Mouse (Mus musculus): ENCODE data around the gene Krtap21-1. TPM values are rescaled to one million over a fixed set of nuclear protein-coding genes. Genes with fewer than 3 reads are reported as not detected.

Krtap21-1 gene
- polyA plus RNA-seq (2016; fragmentation: Nextera tagmentation; extraction: Ambion mirVana): not detected in 2 replicates

- Histone ChIP-seq H3K4me1 (replicated peaks) (no peaks in the 10 kb centered on the region), H3K36me3 (no peaks in the 10 kb centered on the region), H3K9ac (no peak within 1 kb of the TSS), H3K4me2 (no peak within 1 kb of the TSS), H3K4me3 (no peak within 1 kb of the TSS), H3K27me3 (replicated peaks) (no peaks in the 10 kb centered on the region), H3K9me3 (replicated peaks) (no peaks in the 10 kb centered on the region), H3K27ac (ENCODE audit: poor library complexity, severe bottlenecking) (no peak within 1 kb of the TSS)
- ATAC-seq (ENCODE audit: insufficient number of reproducible peaks, low FRiP score): no peak
- WGBS: 71% methylated on average over 2 of the region's 2 CpGs
These were observed at the start of gene Krtap21-1 for GRCm38 (mm10) chr16:89403768-89404167. Krtap21-1 (minus strand) TSS chr16:89403868.

GRCm38 (mm10) chr16:89429586-89429985, 25.9 kb upstream of the Krtap21-1 start:
- no peaks in the 10 kb centered on the region for H3K36me3 ChIP-seq
- no peaks in the 10 kb centered on the region; the same call in 1 of the 2 replicates for H3K9me3 ChIP-seq (replicated peaks)
- H3K4me2 ChIP-seq: no peak overlapping the region
- H3K4me3 ChIP-seq: no peak overlapping the region
- H3K9ac ChIP-seq: no peak overlapping the region
- no peaks in the 10 kb centered on the region for H3K4me1 ChIP-seq (replicated peaks)
- no peak for ATAC-seq (ENCODE audit: insufficient number of reproducible peaks, low FRiP score)
- 76% methylated on average over 2 of the region's 2 CpGs for WGBS
- H3K27ac ChIP-seq (ENCODE audit: poor library complexity, severe bottlenecking): no peak overlapping the region
- no peaks in the 10 kb centered on the region for H3K27me3 ChIP-seq (replicated peaks)

DNA sequence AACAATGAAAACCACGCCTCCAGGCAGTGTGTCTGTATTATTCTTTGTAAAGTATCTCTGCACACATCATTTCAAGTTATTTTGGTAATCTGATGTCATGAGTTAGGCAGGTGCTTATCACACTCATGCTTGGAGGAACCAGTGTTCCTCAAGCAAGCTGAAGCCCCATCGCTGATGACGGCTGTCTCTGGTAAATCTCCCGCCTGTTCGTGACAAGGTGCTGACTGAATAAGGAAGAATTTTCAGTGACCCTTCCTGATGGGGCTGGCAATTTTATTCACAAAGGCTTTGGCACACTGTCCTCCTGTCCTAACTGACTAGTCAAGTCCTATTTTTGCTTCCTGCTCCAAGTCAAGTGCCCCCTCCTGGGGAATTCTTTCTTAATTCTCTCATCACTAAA, 21.6 kb upstream of the Krtap21-1 start:
- H3K27ac ChIP-seq (ENCODE audit: poor library complexity, severe bottlenecking): no peak overlapping the region
- no peak overlapping the region for H3K4me3 ChIP-seq
- peak; percentile 77 for ATAC-seq (ENCODE audit: insufficient number of reproducible peaks, low FRiP score)
- no peaks in the 10 kb centered on the region; the same call in 1 of the 2 replicates for H3K9me3 ChIP-seq (replicated peaks)
- no peaks in the 10 kb centered on the region for H3K27me3 ChIP-seq (replicated peaks)
- H3K9ac ChIP-seq: no peak overlapping the region
- H3K4me1 ChIP-seq (replicated peaks): no peaks in the 10 kb centered on the region
- no peak overlapping the region for H3K4me2 ChIP-seq
- no peaks in the 10 kb centered on the region for H3K36me3 ChIP-seq
- WGBS: 41% methylated on average over 5 of the region's 5 CpGs

- 81% methylated on average over 3 of the region's 3 CpGs for WGBS
- H3K4me2 ChIP-seq: no peak within 1 kb of the TSS
- no peaks in the 10 kb centered on the region for H3K27me3 ChIP-seq (replicated peaks)
- no peaks in the 10 kb centered on the region for H3K4me1 ChIP-seq (replicated peaks)
- ATAC-seq (ENCODE audit: insufficient number of reproducible peaks, low FRiP score): no peak
- no peak within 1 kb of the TSS for H3K9ac ChIP-seq
- H3K9me3 ChIP-seq (replicated peaks): no peaks in the 10 kb centered on the region
- H3K4me3 ChIP-seq: no peak within 1 kb of the TSS
- H3K36me3 ChIP-seq: no peaks in the 10 kb centered on the region
- H3K27ac ChIP-seq (ENCODE audit: poor library complexity, severe bottlenecking): no peak within 1 kb of the TSS
These were observed 16.3 kb upstream of the Krtap21-1 start, which contains the start of gene Krtap6-2 for GRCm38 (mm10) chr16:89420011-89420410. Krtap6-2 (minus strand) TSS chr16:89420111.

GRCm38 (mm10) chr16:89416311-89416710, 12.6 kb upstream of the Krtap21-1 start:
- no peak for ATAC-seq (ENCODE audit: insufficient number of reproducible peaks, low FRiP score)
- no peak overlapping the region for H3K9ac ChIP-seq
- WGBS: 75% methylated on average over 3 of the region's 3 CpGs
- no peaks in the 10 kb centered on the region for H3K27me3 ChIP-seq (replicated peaks)
- H3K9me3 ChIP-seq (replicated peaks): peaks cover 3% of the 10 kb centered on the region; the same call in 1 of the 2 replicates
- no peaks in the 10 kb centered on the region for H3K36me3 ChIP-seq
- no peak overlapping the region for H3K27ac ChIP-seq (ENCODE audit: poor library complexity, severe bottlenecking)
- no peak overlapping the region for H3K4me3 ChIP-seq
- no peak overlapping the region for H3K4me2 ChIP-seq
- H3K4me1 ChIP-seq (replicated peaks): no peaks in the 10 kb centered on the region

DNA sequence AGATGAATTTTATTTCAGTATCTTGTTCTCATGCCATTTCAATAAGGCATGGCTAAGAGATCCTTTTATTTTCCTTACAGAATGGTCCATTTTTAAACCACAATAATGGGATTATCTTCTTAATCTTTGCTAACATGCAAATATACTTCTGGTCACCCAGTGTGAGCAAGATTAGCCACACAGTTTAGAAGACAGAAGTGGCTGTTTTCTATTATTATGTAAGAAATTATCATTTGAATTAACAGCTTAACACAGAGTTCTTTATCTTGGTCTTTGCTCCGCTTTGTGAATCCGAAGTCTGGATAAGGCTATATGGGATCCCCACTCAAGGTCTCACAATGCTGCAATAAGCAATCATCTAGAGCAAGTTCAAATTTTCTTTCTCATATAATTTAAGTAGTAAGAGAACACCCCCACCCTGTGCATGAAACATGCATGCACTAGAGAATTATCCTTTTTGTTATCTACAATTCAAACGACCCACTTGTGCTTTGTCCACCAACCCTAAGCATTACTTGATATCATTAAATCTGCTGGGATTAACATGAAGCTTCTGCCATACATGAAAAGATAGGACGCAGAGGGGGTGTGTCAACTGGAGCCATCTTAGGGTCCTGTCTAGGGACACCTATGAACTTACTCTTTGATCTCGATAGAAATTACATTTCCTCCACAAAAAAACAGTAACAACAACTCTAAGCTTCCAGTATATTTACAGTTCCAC, 6.8 kb upstream of the Krtap21-1 start:
- no peaks in the 10 kb centered on the region for H3K36me3 ChIP-seq
- no peak overlapping the region for H3K9ac ChIP-seq
- WGBS: 75% methylated on average over 5 of the region's 5 CpGs
- H3K4me2 ChIP-seq: no peak overlapping the region
- H3K4me1 ChIP-seq (replicated peaks): no peaks in the 10 kb centered on the region
- H3K9me3 ChIP-seq (replicated peaks): peaks cover 3% of the 10 kb centered on the region; the same call in 1 of the 2 replicates
- no peak overlapping the region for H3K4me3 ChIP-seq
- H3K27ac ChIP-seq (ENCODE audit: poor library complexity, severe bottlenecking): no peak overlapping the region
- no peaks in the 10 kb centered on the region for H3K27me3 ChIP-seq (replicated peaks)
- ATAC-seq (ENCODE audit: insufficient number of reproducible peaks, low FRiP score): no peak

GRCm38 (mm10) chr16:89372734-89373461, 30.8 kb downstream of the Krtap21-1 start:
- no peak for ATAC-seq (ENCODE audit: insufficient number of reproducible peaks, low FRiP score)
- H3K36me3 ChIP-seq: no peaks in the 10 kb centered on the region

More at GRCm38 (mm10) chr16:89372734-89373461, 30.8 kb downstream of the Krtap21-1 start:
- Histone ChIP-seq H3K4me3 (no peak overlapping the region), H3K9ac (no peak overlapping the region), H3K27ac (ENCODE audit: poor library complexity, severe bottlenecking) (no peak overlapping the region), H3K4me2 (no peak overlapping the region), H3K4me1 (replicated peaks) (no peaks in the 10 kb centered on the region), H3K27me3 (replicated peaks) (no peaks in the 10 kb centered on the region), H3K9me3 (replicated peaks) (peaks cover 3% of the 10 kb centered on the region; the same call in 1 of the 2 replicates)
- WGBS: 71% methylated on average over 2 of the region's 2 CpGs

Other genes with a start within 250 kb of the Krtap21-1 start
- not detected in 2 replicates for gene Gm9789, start 245.9 kb downstream of the Krtap21-1 start, polyA plus RNA-seq (2016; fragmentation: Nextera tagmentation; extraction: Ambion mirVana)
- gene Gm7735, start 234.4 kb downstream of the Krtap21-1 start, polyA plus RNA-seq (2016; fragmentation: Nextera tagmentation; extraction: Ambion mirVana): not detected in 2 replicates
- gene 1110057P08Rik, start 229.1 kb downstream of the Krtap21-1 start, polyA plus RNA-seq (2016; fragmentation: Nextera tagmentation; extraction: Ambion mirVana): not detected in 2 replicates
- gene Krtap20-2, start 198.0 kb downstream of the Krtap21-1 start, polyA plus RNA-seq (2016; fragmentation: Nextera tagmentation; extraction: Ambion mirVana): not detected in 2 replicates
- gene Krtap6-2, start 16.2 kb upstream of the Krtap21-1 start, polyA plus RNA-seq (2016; fragmentation: Nextera tagmentation; extraction: Ambion mirVana): not detected in 2 replicates
- not detected in 2 replicates for gene Krtap8-1, start 84.1 kb upstream of the Krtap21-1 start, polyA plus RNA-seq (2016; fragmentation: Nextera tagmentation; extraction: Ambion mirVana)
- gene Krtap7-1, start 104.5 kb upstream of the Krtap21-1 start, polyA plus RNA-seq (2016; fragmentation: Nextera tagmentation; extraction: Ambion mirVana): not detected in 2 replicates
- gene Krtap11-1, start 167.3 kb upstream of the Krtap21-1 start, polyA plus RNA-seq (2016; fragmentation: Nextera tagmentation; extraction: Ambion mirVana): not detected in 2 replicates